Mouse (Mus musculus): ENCODE data around the gene Rad23a. TPM values are rescaled to one million over a fixed set of nuclear protein-coding genes. Genes with fewer than 3 reads are reported as not detected.
A peak's percentile ranks its signal among the peaks of the same experiment; 100 is the strongest.

The Rad23a gene
- total and polyA plus RNA-seq, 2 experiments from 2014 or later, result 62.5 to 90.6 TPM

- Histone ChIP-seq H3K9ac (replicated peaks; ENCODE audit: low read length) (peak overlapping the region; percentile 59), H3K27ac (peak overlapping the region; percentile 73), H3K4me3 (ENCODE audit: low read length) (peak overlapping the region; percentile 94; the same call in 1 of the 2 replicates), H3K4me1 (ENCODE audit: insufficient read depth, low read length) (peaks cover 9% of the 10 kb centered on the region), H3K9me3 (ENCODE audit: low read length) (no peaks in the 10 kb centered on the region), H3K36me3 (ENCODE audit: insufficient read depth, low read length) (peaks cover 22% of the 10 kb centered on the region), H3K4me2 (ENCODE audit: low read depth, low read length) (peak overlapping the region; percentile 62), H3K27me3 (ENCODE audit: insufficient read depth, low read length) (no peaks in the 10 kb centered on the region)
- DNase-seq (ENCODE audit: low spot score) (no peak), ATAC-seq (no peak)
- no peak for TF ChIP-seq CTCF (IDR thresholded peaks at IDR 0.05; ENCODE audit: low read depth)
- WGBS, result 40% methylated on average over 6 of the region's 6 CpGs
Measured at GRCm38 (mm10) chr8:84847684-84848435, 7.4 kb upstream of the Rad23a start.

DNA sequence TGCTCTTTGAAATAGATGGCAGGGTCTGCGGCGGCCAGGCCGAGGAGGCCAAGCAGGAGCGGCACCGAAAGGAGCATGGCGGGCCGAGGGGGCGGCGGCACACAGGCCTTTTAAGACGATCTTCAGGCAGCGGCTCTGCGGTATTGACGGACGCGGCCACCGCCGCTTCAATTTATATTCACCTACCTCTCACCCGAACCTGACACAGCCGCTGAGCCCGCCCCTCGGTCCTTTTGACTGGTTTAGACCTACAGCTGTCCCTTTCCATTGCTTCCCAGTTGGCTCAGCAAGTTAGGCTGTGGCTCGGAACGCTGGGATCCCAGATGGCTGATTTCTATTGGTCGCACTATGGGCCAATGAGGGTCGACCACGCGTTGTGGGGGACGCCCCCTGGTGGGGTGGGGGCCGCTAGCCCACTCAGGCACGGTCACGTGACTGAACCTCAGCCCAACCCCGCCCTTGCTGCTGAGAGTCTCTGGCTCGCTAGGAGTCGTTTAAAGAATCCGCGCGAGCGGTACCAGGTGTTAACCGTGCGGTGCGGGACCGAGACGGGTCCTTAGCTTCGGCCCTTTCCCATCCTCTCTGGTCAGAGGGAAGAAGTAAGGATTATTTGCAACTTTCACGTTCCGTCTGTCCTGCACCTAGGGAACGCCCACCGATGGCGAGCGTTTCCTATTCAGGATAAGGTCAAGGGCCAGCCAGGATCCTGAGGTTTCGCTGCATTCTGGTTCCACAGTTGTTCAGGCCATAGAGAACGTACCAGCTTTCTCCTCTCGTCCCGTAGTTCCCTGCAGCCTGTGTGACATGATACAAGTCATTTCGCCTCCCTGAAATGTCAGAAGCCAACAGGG is 6.5 kb upstream of the Rad23a start, which contains the start of gene Calr:
Calr (minus strand) TSS at position 213 of the 851 bp plus-strand sequence.
- peak within 1 kb of the TSS; percentile 92 for H3K9ac ChIP-seq (replicated peaks; ENCODE audit: low read length)
- no peaks in the 10 kb centered on the region for H3K9me3 ChIP-seq (ENCODE audit: low read length)
- H3K27ac ChIP-seq, result peak within 1 kb of the TSS; percentile 89
- ATAC-seq, result peak; percentile 99
- H3K36me3 ChIP-seq (ENCODE audit: insufficient read depth, low read length), result peaks cover 31% of the 10 kb centered on the region
- WGBS, result under 1% methylated on average over 55 of the region's 55 CpGs
- no peaks in the 10 kb centered on the region for H3K27me3 ChIP-seq (ENCODE audit: insufficient read depth, low read length)
- peak within 1 kb of the TSS; percentile 89 for H3K4me2 ChIP-seq (ENCODE audit: low read depth, low read length)
- DNase-seq (ENCODE audit: low spot score), result peak; percentile 100
- peaks cover 9% of the 10 kb centered on the region for H3K4me1 ChIP-seq (ENCODE audit: insufficient read depth, low read length)
- TF ChIP-seq CTCF (IDR thresholded peaks at IDR 0.05; ENCODE audit: low read depth), result peak; percentile 44
- peak within 1 kb of the TSS; percentile 94 for H3K4me3 ChIP-seq (ENCODE audit: low read length)

- Histone ChIP-seq H3K9ac (replicated peaks; ENCODE audit: low read length) (peak overlapping the region; percentile 92), H3K4me3 (ENCODE audit: low read length) (peak overlapping the region; percentile 94), H3K27me3 (ENCODE audit: insufficient read depth, low read length) (no peaks in the 10 kb centered on the region), H3K4me2 (ENCODE audit: low read depth, low read length) (peak overlapping the region; percentile 89), H3K4me1 (ENCODE audit: insufficient read depth, low read length) (peaks cover 9% of the 10 kb centered on the region), H3K36me3 (ENCODE audit: insufficient read depth, low read length) (peaks cover 39% of the 10 kb centered on the region), H3K27ac (peak overlapping the region; percentile 89), H3K9me3 (ENCODE audit: low read length) (no peaks in the 10 kb centered on the region)
- TF ChIP-seq CTCF (IDR thresholded peaks at IDR 0.05; ENCODE audit: low read depth), result no peak
- ATAC-seq (no peak), DNase-seq (ENCODE audit: low spot score) (peak; percentile 36)
- WGBS, result under 1% methylated on average over 30 of the region's 30 CpGs
Measured at GRCm38 (mm10) chr8:84846094-84846721, 5.7 kb upstream of the Rad23a start.

DNA sequence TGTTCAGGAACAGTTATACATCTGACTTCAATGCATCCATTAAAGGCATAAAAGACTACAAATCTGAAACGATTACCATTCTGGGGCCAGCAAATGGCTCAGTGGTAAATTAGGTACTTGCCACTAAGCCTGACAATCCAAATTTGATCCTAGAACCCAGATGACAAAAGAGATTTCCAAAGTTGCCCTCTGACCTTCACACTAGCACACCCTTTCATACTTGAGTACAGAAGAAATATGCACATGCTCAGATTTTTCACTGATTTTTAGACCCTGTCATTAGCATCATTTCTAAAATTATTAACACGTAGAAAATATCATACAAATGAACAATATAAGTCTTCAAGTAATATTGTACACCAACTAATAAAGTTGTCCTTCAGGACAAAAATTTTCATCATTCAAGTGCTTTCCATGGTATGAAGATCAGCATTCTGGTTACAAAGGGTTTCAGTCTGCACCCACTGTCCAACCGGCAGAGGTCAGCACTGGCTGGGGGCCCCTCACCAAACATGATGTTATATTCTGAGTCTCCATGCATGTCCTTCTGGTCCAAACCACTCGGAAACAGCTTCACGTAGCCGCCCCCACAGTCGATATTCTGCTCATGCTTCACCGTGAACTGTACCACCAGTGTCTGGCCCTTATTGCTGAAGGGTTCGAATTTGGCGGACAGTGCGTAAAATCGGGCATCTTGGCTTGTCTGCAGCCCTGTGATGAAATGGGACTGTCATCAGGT is 5.1 kb upstream of the Rad23a start:
- peak; percentile 71 for DNase-seq (ENCODE audit: low spot score)
- H3K27me3 ChIP-seq (ENCODE audit: insufficient read depth, low read length), result no peaks in the 10 kb centered on the region
- TF ChIP-seq CTCF (IDR thresholded peaks at IDR 0.05; ENCODE audit: low read depth), result peak; percentile 69

DNA sequence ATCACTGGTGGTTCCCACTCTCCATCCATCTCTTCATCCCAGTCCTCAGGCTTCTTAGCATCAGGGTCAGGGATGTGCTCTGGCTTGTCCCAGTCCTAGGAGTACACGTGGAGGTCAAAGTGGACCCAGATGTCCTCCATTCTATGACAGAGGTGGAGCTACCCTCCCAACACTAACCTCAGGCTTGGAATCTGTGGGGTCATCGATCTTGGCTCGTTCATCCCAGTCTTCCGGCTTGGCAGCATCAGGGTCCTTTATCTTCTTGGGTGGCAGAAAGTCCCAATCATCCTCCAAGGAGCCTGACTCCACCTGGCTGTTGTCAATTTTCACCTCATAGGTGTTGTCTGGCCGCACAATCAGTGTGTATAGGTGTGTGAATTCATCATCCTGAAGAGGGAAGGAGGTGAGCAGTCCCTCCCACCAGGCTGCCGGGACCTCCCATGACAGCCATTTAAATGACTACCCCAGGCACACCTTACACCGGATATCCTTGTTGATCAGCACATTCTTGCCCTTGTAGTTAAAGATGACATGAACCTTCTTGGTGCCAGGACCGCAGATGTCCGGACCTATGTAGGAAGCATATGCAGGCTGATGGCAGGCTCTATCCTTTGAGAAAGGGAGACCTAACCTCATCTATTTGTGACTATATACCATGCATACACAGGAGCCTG is 4.1 kb upstream of the Rad23a start:
- Histone ChIP-seq H3K4me2 (ENCODE audit: low read depth, low read length) (peak overlapping the region; percentile 89), H3K9me3 (ENCODE audit: low read length) (no peaks in the 10 kb centered on the region), H3K27ac (no peak overlapping the region), H3K4me1 (ENCODE audit: insufficient read depth, low read length) (peaks cover 10% of the 10 kb centered on the region), H3K36me3 (ENCODE audit: insufficient read depth, low read length) (peaks cover 41% of the 10 kb centered on the region), H3K9ac (replicated peaks; ENCODE audit: low read length) (peak overlapping the region; percentile 92; the same call in 1 of the 2 replicates), H3K27me3 (ENCODE audit: insufficient read depth, low read length) (no peaks in the 10 kb centered on the region), H3K4me3 (ENCODE audit: low read length) (peak overlapping the region; percentile 94)
- 89% methylated on average over 9 of the region's 9 CpGs for WGBS
- DNase-seq (ENCODE audit: low spot score) (no peak), ATAC-seq (no peak)
- TF ChIP-seq CTCF (IDR thresholded peaks at IDR 0.05; ENCODE audit: low read depth), result no peak

More for the DNA sequence above, 5.1 kb upstream of the Rad23a start:
- Histone ChIP-seq H3K36me3 (ENCODE audit: insufficient read depth, low read length) (peaks cover 41% of the 10 kb centered on the region), H3K9me3 (ENCODE audit: low read length) (no peaks in the 10 kb centered on the region), H3K9ac (replicated peaks; ENCODE audit: low read length) (peak overlapping the region; percentile 92), H3K27ac (peak overlapping the region; percentile 89), H3K4me3 (ENCODE audit: low read length) (peak overlapping the region; percentile 94), H3K4me2 (ENCODE audit: low read depth, low read length) (peak overlapping the region; percentile 89), H3K4me1 (ENCODE audit: insufficient read depth, low read length) (peaks cover 9% of the 10 kb centered on the region)
- no peak for ATAC-seq
- WGBS, result 12% methylated on average over 12 of the region's 12 CpGs
